Mouse (Mus musculus): ENCODE measurements around the gene Dnmt1.

Gene Dnmt1

GRCm38 (mm10) chr9:20959430-20959938 is at the start of gene Dnmt1:
Dnmt1 (minus strand) TSS chr9:20959888.
- POLR2A ChIA-PET = interaction anchor here in 2 of 4 experiments (0.6 to 21.5 kb wide), 9 partner anchors 8 to 642 kb away, joined by 3 to 364 read pairs (median 4); partner anchors contain the start of gene S1pr2 (in 1 of the 2)
- CTCF ChIA-PET = interaction anchor here in 1 of 4 experiments (2.0 kb wide), 1 partner anchor 17 kb away, joined by 11 read pairs; the partner anchor contains the start of gene S1pr2

- ChIA-PET POLR2A (interaction anchor here in 3 of 4 experiments (0.6 to 3.6 kb wide), 18 partner anchors 9 to 211 kb away, joined by 3 to 13 read pairs (median 4); partner anchors contain the start of genes Gm38431 (in 2 of the 3), Raver1 (in 2 of the 3), Eif3g (in 1 of the 3) and Icam1 (in 1 of the 3)), CTCF (interaction anchor here (0.5 to 2.3 kb wide), 21 partner anchors 10 to 1058 kb away, joined by 3 to 8 read pairs (median 4); partner anchors contain the start of genes Icam4 (in 3 of the 4) and Eif3g (in 2 of the 4))
Measured at GRCm38 (mm10) chr9:21008007-21008406, 48.3 kb upstream of the Dnmt1 start.

- CTCF ChIA-PET = interaction anchor here (0.5 to 2.3 kb wide), 14 partner anchors 22 to 1059 kb away, joined by 3 to 7 read pairs (median 4); partner anchors contain the start of genes Icam4 (in 3 of the 4) and Eif3g (in 1 of the 4)
- POLR2A ChIA-PET = interaction anchor here in 3 of 4 experiments (0.6 to 3.6 kb wide), 15 partner anchors 8 to 211 kb away, joined by 3 to 13 read pairs (median 4); partner anchors contain the start of genes Icam1 (in 2 of the 3), Gm38431 (in 1 of the 3), Icam4 (in 1 of the 3) and Raver1 (in 1 of the 3)
Measured at GRCm38 (mm10) chr9:21007313-21007952, 47.7 kb upstream of the Dnmt1 start.

- CTCF ChIA-PET = interaction anchor here in 3 of 4 experiments (0.6 to 1.7 kb wide), 6 partner anchors 28 to 766 kb away, joined by 3 to 18 read pairs (median 4); no protein-coding TSS in a partner anchor
- POLR2A ChIA-PET = interaction anchor here (0.6 to 19.7 kb wide), 44 partner anchors 11 to 132 kb away, joined by 3 to 411 read pairs (median 5); partner anchors contain the start of genes Icam1 (in 4 of the 4), S1pr2 (in 3 of the 4), Icam4 (in 2 of the 4) and Eif3g (in 1 of the 4)
Measured at GRCm38 (mm10) chr9:21002627-21003551, 43.2 kb upstream of the Dnmt1 start, which contains the start of gene Mrpl4. Mrpl4 (plus strand) TSS chr9:21002738.

- CTCF ChIA-PET = interaction anchor here in 2 of 4 experiments (1.0 to 2.0 kb wide), 3 partner anchors 103 to 171 kb away, joined by 3 to 8 read pairs (median 6); partner anchors contain the start of gene Eif3g (in 1 of the 2)
- POLR2A ChIA-PET = interaction anchor here (0.6 to 19.7 kb wide), 38 partner anchors 12 to 124 kb away, joined by 3 to 411 read pairs (median 6); partner anchors contain the start of genes Icam1 (in 4 of the 4), S1pr2 (in 3 of the 4), Eif3g (in 2 of the 4) and Icam4 (in 2 of the 4)
Measured at GRCm38 (mm10) chr9:21002270-21002626, 42.6 kb upstream of the Dnmt1 start.

- POLR2A ChIA-PET = interaction anchor here (0.6 to 19.7 kb wide), 33 partner anchors 8 to 219 kb away, joined by 3 to 411 read pairs (median 5); partner anchors contain the start of genes Icam1 (in 3 of the 4), S1pr2 (in 3 of the 4), Eif3g (in 2 of the 4) and Icam4 (in 1 of the 4)
- CTCF ChIA-PET = interaction anchor here in 3 of 4 experiments (1.0 to 2.2 kb wide), 12 partner anchors 13 to 103 kb away, joined by 3 to 8 read pairs (median 4); partner anchors contain the start of gene Eif3g (in 3 of the 3)
Measured at GRCm38 (mm10) chr9:21001651-21002200, 42.0 kb upstream of the Dnmt1 start.

GRCm38 (mm10) chr9:21000811-21001210 is 41.1 kb upstream of the Dnmt1 start:
- POLR2A ChIA-PET = interaction anchor here (0.6 to 19.7 kb wide), 40 partner anchors 9 to 299 kb away, joined by 3 to 411 read pairs (median 4); partner anchors contain the start of genes Eif3g (in 3 of the 4), Gm38431 (in 2 of the 4), Raver1 (in 2 of the 4) and S1pr2 (in 2 of the 4)
- CTCF ChIA-PET = interaction anchor here (0.6 to 2.2 kb wide), 32 partner anchors 9 to 260 kb away, joined by 3 to 12 read pairs (median 4); partner anchors contain the start of gene Eif3g (in 4 of the 4)

- CTCF ChIA-PET = interaction anchor here (0.6 to 2.8 kb wide), 27 partner anchors 9 to 175 kb away, joined by 3 to 15 read pairs (median 4); partner anchors contain the start of gene Eif3g (in 2 of the 4)
- POLR2A ChIA-PET = interaction anchor here in 3 of 4 experiments (0.5 to 22.4 kb wide), 24 partner anchors 11 to 120 kb away, joined by 3 to 411 read pairs (median 5); partner anchors contain the start of genes Eif3g (in 2 of the 3), S1pr2 (in 2 of the 3), Dnmt1 (in 1 of the 3) and Gm38431 (in 1 of the 3)
Measured at GRCm38 (mm10) chr9:20998337-20998736, 38.6 kb upstream of the Dnmt1 start.

- CTCF ChIA-PET = interaction anchor here (0.6 to 2.8 kb wide), 18 partner anchors 9 to 259 kb away, joined by 3 to 15 read pairs (median 5); partner anchors contain the start of gene Eif3g (in 2 of the 4)
- POLR2A ChIA-PET = interaction anchor here in 3 of 4 experiments (0.5 to 22.4 kb wide), 22 partner anchors 9 to 1554 kb away, joined by 3 to 411 read pairs (median 5); partner anchors contain the start of genes S1pr2 (in 2 of the 3), Dnmt1 (in 1 of the 3), Eif3g (in 1 of the 3) and Gm38431 (in 1 of the 3)
Measured at GRCm38 (mm10) chr9:20997065-20997464, 37.4 kb upstream of the Dnmt1 start.

- ChIA-PET CTCF (interaction anchor here (0.6 to 1.9 kb wide), 9 partner anchors 16 to 280 kb away, joined by 3 to 9 read pairs (median 4); partner anchors contain the start of gene Eif3g (in 1 of the 4)), POLR2A (interaction anchor here in 3 of 4 experiments (0.6 to 22.4 kb wide), 17 partner anchors 10 to 117 kb away, joined by 3 to 411 read pairs (median 4); partner anchors contain the start of genes S1pr2 (in 2 of the 3), Dnmt1 (in 1 of the 3) and Eif3g (in 1 of the 3))
Measured at GRCm38 (mm10) chr9:20995069-20995468, 35.4 kb upstream of the Dnmt1 start.

GRCm38 (mm10) chr9:20993165-20993898 is 33.6 kb upstream of the Dnmt1 start:
- ChIA-PET POLR2A (interaction anchor here (0.7 to 22.4 kb wide), 19 partner anchors 11 to 118 kb away, joined by 3 to 411 read pairs (median 4); partner anchors contain the start of genes S1pr2 (in 2 of the 4), Dnmt1 (in 1 of the 4), Eif3g (in 1 of the 4) and Icam1 (in 1 of the 4)), CTCF (interaction anchor here (0.7 to 1.2 kb wide), 5 partner anchors 23 to 175 kb away, joined by 3 to 8 read pairs (median 4); no protein-coding TSS in a partner anchor)

GRCm38 (mm10) chr9:20991587-20991986 is 31.9 kb upstream of the Dnmt1 start:
- ChIA-PET CTCF (interaction anchor here in 1 of 4 experiments (0.6 to 0.7 kb wide), 2 partner anchors 19 to 42 kb away, joined by 3 to 7 read pairs; no protein-coding TSS in a partner anchor), POLR2A (interaction anchor here (0.5 to 22.4 kb wide), 15 partner anchors 9 to 101 kb away, joined by 3 to 411 read pairs (median 4); partner anchors contain the start of genes S1pr2 (in 2 of the 4), Dnmt1 (in 1 of the 4), Gm38431 (in 1 of the 4) and Icam4 (in 1 of the 4))

- POLR2A ChIA-PET = interaction anchor here (0.6 to 22.4 kb wide), 17 partner anchors 9 to 113 kb away, joined by 3 to 411 read pairs (median 4); partner anchors contain the start of genes Gm38431 (in 2 of the 4), Raver1 (in 2 of the 4), S1pr2 (in 2 of the 4) and Dnmt1 (in 1 of the 4)
- CTCF ChIA-PET = interaction anchor here in 2 of 4 experiments (0.5 to 0.7 kb wide), 3 partner anchors 89 to 1632 kb away, joined by 3 to 5 read pairs (median 3); no protein-coding TSS in a partner anchor
Measured at GRCm38 (mm10) chr9:20990861-20991260, 31.2 kb upstream of the Dnmt1 start.

GRCm38 (mm10) chr9:20987953-20988352 is 28.3 kb upstream of the Dnmt1 start:
- POLR2A ChIA-PET = interaction anchor here in 3 of 4 experiments (0.6 to 22.4 kb wide), 26 partner anchors 8 to 445 kb away, joined by 3 to 411 read pairs (median 4); partner anchors contain the start of genes Mrpl4 (in 2 of the 3), S1pr2 (in 2 of the 3), Dnmt1 (in 1 of the 3) and Icam1 (in 1 of the 3)
- CTCF ChIA-PET = interaction anchor here (0.5 to 1.7 kb wide), 8 partner anchors 10 to 174 kb away, joined by 3 to 7 read pairs (median 3); no protein-coding TSS in a partner anchor

Measured in embryonic stem cell, embryonic (primary cell).